Mouse (Mus musculus) MN1 (cell line): ENCODE results near the gene Car5a.
A peak's percentile ranks its signal among the peaks of the same experiment; 100 is the strongest.

Experiments used
- DNase-seq: peaks from one replicate; pipeline ENCODE4 v3.0.0-alpha.2; 2016; ENCODE audit warnings: low spot score

Gene Car5a

GRCm38 (mm10) chr8:121906542-121907512 is 37.9 kb downstream of the Car5a start:
- DNase-seq: peak; percentile 60

GRCm38 (mm10) chr8:121905864-121906263 is 38.8 kb downstream of the Car5a start:
- no peak for DNase-seq

GRCm38 (mm10) chr8:121905420-121905819 is 39.3 kb downstream of the Car5a start:
- no peak for DNase-seq

- DNase-seq: no peak
Observed at GRCm38 (mm10) chr8:121904999-121905398, 39.7 kb downstream of the Car5a start.

- peak; percentile 65 for DNase-seq
Observed at GRCm38 (mm10) chr8:121903977-121904376, 40.7 kb downstream of the Car5a start.

GRCm38 (mm10) chr8:121901498-121902236 is 43.0 kb downstream of the Car5a start:
- DNase-seq: peak; percentile 79

- DNase-seq: no peak
Observed at GRCm38 (mm10) chr8:121899180-121900044, 45.3 kb downstream of the Car5a start.

- peak; percentile 98 for DNase-seq
Observed at GRCm38 (mm10) chr8:121898401-121898931, 46.2 kb downstream of the Car5a start.

GRCm38 (mm10) chr8:121897871-121898381 is 46.8 kb downstream of the Car5a start:
- DNase-seq: peak; percentile 95

GRCm38 (mm10) chr8:121897205-121897604 is 47.5 kb downstream of the Car5a start:
- no peak for DNase-seq

GRCm38 (mm10) chr8:121896476-121897145 is 48.1 kb downstream of the Car5a start:
- no peak for DNase-seq

- DNase-seq: peak; percentile 64
Observed at GRCm38 (mm10) chr8:121895910-121896309, 48.8 kb downstream of the Car5a start.

GRCm38 (mm10) chr8:121892875-121893274 is 51.8 kb downstream of the Car5a start:
- no peak for DNase-seq

GRCm38 (mm10) chr8:121889810-121890785 is 54.6 kb downstream of the Car5a start:
- no peak for DNase-seq

- peak; percentile 55 for DNase-seq
Observed at GRCm38 (mm10) chr8:121889317-121889716, 55.4 kb downstream of the Car5a start.

- no peak for DNase-seq
Observed at GRCm38 (mm10) chr8:121887547-121887946, 57.2 kb downstream of the Car5a start.

GRCm38 (mm10) chr8:121885433-121885832 is 59.3 kb downstream of the Car5a start:
- no peak for DNase-seq

- DNase-seq: no peak
Observed at GRCm38 (mm10) chr8:121885001-121885400, 59.7 kb downstream of the Car5a start.

- DNase-seq: no peak
Observed at GRCm38 (mm10) chr8:121884181-121884580, 60.5 kb downstream of the Car5a start.

- no peak for DNase-seq
Observed at GRCm38 (mm10) chr8:121881921-121882320, 62.8 kb downstream of the Car5a start.
